Mouse (Mus musculus) limb, embryonic 14.5 days (tissue): Measurements from ENCODE around the gene Ovca2. TPM values are rescaled to one million over a fixed set of nuclear protein-coding genes. Genes with fewer than 3 reads are reported as not detected.

Experiments used
- ATAC-seq: fragments of 200-750 bp; cut with Nextera tagmentation; 2 replicates; pipeline ENCODE4 v1.8.0; 2017; ENCODE audit warnings: low read depth, moderate number of reproducible peaks, moderate TSS enrichment; ENCODE audit not compliant: low FRiP score
- DNase-seq: peaks from one replicate; pipeline ENCODE4 v3.0.0-alpha.2; 2015; ENCODE audit warnings: low spot score
- H3K27ac ChIP-seq: fragments of 300-500 bp; sonication (generic); replicated peaks from 2 replicates; pipeline ENCODE4 v1.5.1; 2014; ENCODE audit warnings: low read depth, mild to moderate bottlenecking, low read length, moderate library complexity, mixed read lengths
- H3K27me3 ChIP-seq: fragments of 300-500 bp; sonication (generic); 2 replicates; pipeline ENCODE4 v1.6.1; 2014; ENCODE audit warnings: low read length, mixed read lengths; ENCODE audit not compliant: control insufficient read depth, insufficient read depth
- H3K36me3 ChIP-seq: fragments of 300-500 bp; sonication (generic); 2 replicates; pipeline ENCODE4 v1.6.1; 2014; ENCODE audit warnings: mild to moderate bottlenecking, low read length, moderate library complexity, mixed read lengths; ENCODE audit not compliant: control insufficient read depth, insufficient read depth
- H3K4me1 ChIP-seq: fragments of 300-500 bp; sonication (generic); 2 replicates; pipeline ENCODE4 v1.6.1; 2014; ENCODE audit warnings: antibody characterized with exemption, low read length, mixed read lengths; ENCODE audit not compliant: control insufficient read depth, insufficient read depth
- H3K4me2 ChIP-seq: fragments of 300-500 bp; sonication (generic); replicated peaks from 2 replicates; pipeline ENCODE4 v1.6.1; 2014; ENCODE audit warnings: low read depth, mild to moderate bottlenecking, low read length, moderate library complexity; ENCODE audit not compliant: severe bottlenecking
- H3K4me3 ChIP-seq: fragments of 300-500 bp; sonication (generic); replicated peaks from 2 replicates; pipeline ENCODE4 v1.5.1; 2014; ENCODE audit warnings: low read length
- H3K9ac ChIP-seq: fragments of 300-500 bp; sonication (generic); 2 replicates; pipeline ENCODE4 v1.6.1; 2014; ENCODE audit warnings: mild to moderate bottlenecking, low read depth, low read length, moderate library complexity; ENCODE audit not compliant: severe bottlenecking
- H3K9me3 ChIP-seq: fragments of 300-500 bp; sonication (generic); 2 replicates; pipeline ENCODE4 v1.6.1; 2016; ENCODE audit warnings: low read length; ENCODE audit not compliant: control insufficient read depth
- POLR2A ChIP-seq: fragments of 200-500 bp; IDR thresholded peaks from 2 replicates; pipeline ENCODE4 v1.8.0; 2012; ENCODE audit warnings: inconsistent platforms, mild to moderate bottlenecking, moderate library complexity, borderline replicate concordance; ENCODE audit not compliant: insufficient read depth, insufficient read length; ENCODE audit errors: extremely low read depth
- WGBS: fragments of 180-500 bp; shearing (Covaris S2); extraction: QIAGEN DNeasy Blood & Tissue Kit; methylation state at CpG from one replicate; pipeline ENCODE4 v1.1.7; 2014; 5-methylcytosine and 5-hydroxymethylcytosine counted together
- microRNA counts: library from miRNA; unstranded; fragments of <30 nt; microRNA quantifications from one replicate; lab custom pipeline; 2016
- microRNA-seq: library from miRNA; unstranded; fragments of <30 nt; microRNA quantifications from one replicate; pipeline ENCODE4, GENCODE M21; 2016
- polyA plus RNA-seq, 2 experiments: library from polyadenylated mRNA; depleted of rRNA in 1 of 2; stranded (reverse) in 1 of 2; unstranded in 1 of 2; fragments of >200 nt; fragmentation: Nextera tagmentation in 1 of 2; extraction: Ambion mirVana in 1 of 2; gene quantifications; 2 replicates each; pipeline versions ENCODE4 v1.2.1 to v1.2.3; 2012 to 2014

The Ovca2 gene
- polyA plus RNA-seq, 2 experiments, result 22.5 to 30.3 TPM

- Histone ChIP-seq H3K27ac (no peak overlapping the region), H3K4me3 (no peak overlapping the region), H3K9me3 (no peaks in the 10 kb centered on the region), H3K4me1 (peaks cover 34% of the 10 kb centered on the region), H3K4me2 (no peak overlapping the region), H3K9ac (no peak overlapping the region), H3K27me3 (no peaks in the 10 kb centered on the region), H3K36me3 (peaks cover 6% of the 10 kb centered on the region; the same call in 1 of the 2 replicates)
- no peak for TF ChIP-seq POLR2A
- DNase-seq (peak; percentile 20), ATAC-seq (no peak)
- WGBS, result 71% methylated on average over 5 of the region's 5 CpGs
These were observed 46.4 kb downstream of the Ovca2 start for GRCm38 (mm10) chr11:75132278-75132677.

- TF ChIP-seq POLR2A, result no peak
- Histone ChIP-seq H3K27ac (no peak overlapping the region), H3K9me3 (no peaks in the 10 kb centered on the region), H3K4me2 (no peak overlapping the region), H3K4me3 (no peak overlapping the region), H3K27me3 (no peaks in the 10 kb centered on the region), H3K4me1 (peaks cover 24% of the 10 kb centered on the region), H3K9ac (no peak overlapping the region), H3K36me3 (peaks cover 6% of the 10 kb centered on the region; the same call in 1 of the 2 replicates)
- 66% methylated on average over 4 of the region's 4 CpGs for WGBS
- ATAC-seq (no peak), DNase-seq (no peak)
These were observed 47.3 kb downstream of the Ovca2 start for GRCm38 (mm10) chr11:75131300-75131699.

- no peak overlapping the region for H3K4me2 ChIP-seq
- no peak overlapping the region for H3K4me3 ChIP-seq
- peaks cover 11% of the 10 kb centered on the region for H3K4me1 ChIP-seq
- H3K27me3 ChIP-seq, result no peaks in the 10 kb centered on the region
- TF ChIP-seq POLR2A, result no peak
- H3K9ac ChIP-seq, result no peak overlapping the region
- 94% methylated on average over 6 of the region's 6 CpGs for WGBS
- 0 out of 2 replicates have a peak, but pooled peaks cover 3% of the 10 kb centered on the region for H3K36me3 ChIP-seq
- ATAC-seq (no peak), DNase-seq (no peak)
- no peak overlapping the region for H3K27ac ChIP-seq
- H3K9me3 ChIP-seq, result no peaks in the 10 kb centered on the region
These were observed 49.2 kb downstream of the Ovca2 start for GRCm38 (mm10) chr11:75129481-75129880.

GRCm38 (mm10) chr11:75126384-75126783 is 52.3 kb downstream of the Ovca2 start:
- Histone ChIP-seq H3K9me3 (no peaks in the 10 kb centered on the region), H3K27me3 (no peaks in the 10 kb centered on the region), H3K27ac (no peak overlapping the region), H3K4me1 (no peaks in the 10 kb centered on the region), H3K9ac (no peak overlapping the region), H3K4me3 (no peak overlapping the region), H3K36me3 (0 out of 2 replicates have a peak, but pooled peaks cover 3% of the 10 kb centered on the region), H3K4me2 (no peak overlapping the region)
- ATAC-seq, result no peak
- DNase-seq, result no peak
- 80% methylated on average over 3 of the region's 3 CpGs for WGBS
- TF ChIP-seq POLR2A, result no peak

MicroRNAs encoded within 50 kb of the gene (microRNA counts, 519-probe panel; counts per million panel counts)
- microRNA mmu-miR-132 (lab: Ali Mortazavi, UCI) (3,158 counts per million, percentile 60 among the panel's probes with 10 or more counts), microRNA mmu-miR-212 (lab: Ali Mortazavi, UCI) (not detected)

Small RNAs within 50 kb of the gene (microRNA-seq; reads per million reads assigned to microRNA genes)
- gene Mir132 (186 reads per million, percentile 54 among the genes with 10 or more reads in this experiment), gene Mir212 (20.1 reads per million, percentile 30 among the genes with 10 or more reads in this experiment)

Other genes starting within 250 kb of the Ovca2 start
- 90.8 and 125 TPM in 2 replicates for gene Hic1, start 9.3 kb downstream of the Ovca2 start, polyA plus RNA-seq (2012; rRNA removed)
- gene Hic1, start 9.3 kb downstream of the Ovca2 start, polyA plus RNA-seq (2014; fragmentation: Nextera tagmentation; extraction: Ambion mirVana), result 21.4 and 24.6 TPM in 2 replicates
- 30.0 and 46.6 TPM in 2 replicates for gene Dph1, start 12.4 kb upstream of the Ovca2 start, polyA plus RNA-seq (2012; rRNA removed)
- gene Dph1, start 12.4 kb upstream of the Ovca2 start, polyA plus RNA-seq (2014; fragmentation: Nextera tagmentation; extraction: Ambion mirVana), result 23.1 and 25.5 TPM in 2 replicates
- 3.4 and 3.9 TPM in 2 replicates for gene Rtn4rl1, start 14.9 kb upstream of the Ovca2 start, polyA plus RNA-seq (2012; rRNA removed)
- gene Rtn4rl1, start 14.9 kb upstream of the Ovca2 start, polyA plus RNA-seq (2014; fragmentation: Nextera tagmentation; extraction: Ambion mirVana), result 4.4 and 5.3 TPM in 2 replicates
- 79.9 and 80.3 TPM in 2 replicates for gene Rpa1, start 169.5 kb upstream of the Ovca2 start, polyA plus RNA-seq (2012; rRNA removed)
- 92.7 and 96.3 TPM in 2 replicates for gene Rpa1, start 169.5 kb upstream of the Ovca2 start, polyA plus RNA-seq (2014; fragmentation: Nextera tagmentation; extraction: Ambion mirVana)
- gene Smyd4, start 169.6 kb upstream of the Ovca2 start, polyA plus RNA-seq (2012; rRNA removed), result 7.2 and 7.9 TPM in 2 replicates
- gene Smyd4, start 169.6 kb upstream of the Ovca2 start, polyA plus RNA-seq (2014; fragmentation: Nextera tagmentation; extraction: Ambion mirVana), result 11.6 and 12.9 TPM in 2 replicates
- gene Serpinf1, start 243.9 kb upstream of the Ovca2 start, polyA plus RNA-seq (2012; rRNA removed), result 160 and 176 TPM in 2 replicates
- 267 and 276 TPM in 2 replicates for gene Serpinf1, start 243.9 kb upstream of the Ovca2 start, polyA plus RNA-seq (2014; fragmentation: Nextera tagmentation; extraction: Ambion mirVana)